ENCODE assay signal across 13 mouse cellular contexts in the genomic region with DNA sequence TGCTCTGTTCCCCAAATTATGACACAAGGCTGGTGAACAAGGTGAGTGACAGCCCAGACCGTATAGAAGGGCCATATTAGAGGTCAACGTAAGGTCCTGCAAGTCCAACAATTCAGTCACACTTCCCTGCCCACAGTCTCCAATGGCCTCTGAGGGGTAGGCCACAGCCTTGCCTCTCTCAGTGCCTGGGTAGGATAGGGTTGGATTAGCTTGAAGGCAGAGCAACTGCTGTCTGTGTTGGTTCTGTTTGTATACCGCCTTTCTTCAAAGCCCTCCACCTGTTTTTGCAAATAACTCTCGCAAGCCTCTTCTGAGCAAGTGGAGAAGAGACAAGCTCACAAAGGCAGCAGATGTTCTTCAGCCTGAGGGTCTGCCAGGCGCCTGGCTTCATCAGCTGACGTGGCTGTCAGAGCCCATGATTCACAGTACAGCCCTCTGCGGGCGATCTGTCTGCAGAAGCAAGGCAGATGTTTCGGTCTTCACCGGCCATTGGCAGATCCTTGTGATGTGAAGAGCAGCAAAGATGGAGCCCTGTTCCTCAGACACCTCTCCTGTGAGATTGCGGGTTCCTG.
A peak's percentile ranks its signal among the peaks of the same experiment; 100 is the strongest.
DNase-seq lines count a peak whose midpoint lies in the region; ATAC-seq and TF ChIP-seq lines count a peak whose summit lies in the region.
"Had no signal": no experiment of that assay in that cellular context is flagged by ENCODE, and none has a peak within 500 bp of the region (broad histone marks: within the 10 kb centered on the region; RNA-seq: fewer than 3 reads in every experiment).

No protein-coding gene starts in this region.

- no peak for DNase-seq in heart, adult 11 months
- DNase-seq in brain, adult 2 months (ENCODE audit: low read depth, low spot score): peak; percentile 62
- DNase-seq in forebrain, postnatal 0 days: peak; percentile 40
- peak; percentile 21 for DNase-seq in neural tube, embryonic 11.5 days (ENCODE audit: low spot score)
- DNase-seq in ovary, postnatal 10 days (ENCODE audit: low spot score): no peak
- DNase-seq in right cerebral cortex, postnatal 14 days: no peak
- DNase-seq in lung, postnatal 10 days: no peak
- DNase-seq: cerebellum, postnatal 25 days; kidney, adult 11 months; right cerebral cortex, postnatal 25 days had no signal

- H3K27ac ChIP-seq in heart, embryonic 13.5 days (replicated peaks): peak overlapping the region; percentile 54
- H3K27ac ChIP-seq in forebrain, postnatal 0 days (ENCODE audit: low read depth, low read length): no peak overlapping the region
- H3K27ac ChIP-seq in neural tube, embryonic 11.5 days (ENCODE audit: low read depth, low read length): no peak overlapping the region; the same call in 1 of the 2 replicates
- H3K27ac ChIP-seq: liver, embryonic 15.5 days had no signal

- H3K4me2 ChIP-seq in heart, embryonic 13.5 days: no peak overlapping the region
- H3K4me2 ChIP-seq in forebrain, postnatal 0 days (ENCODE audit: low read depth): no peak overlapping the region
- no peak overlapping the region for H3K4me2 ChIP-seq in neural tube, embryonic 11.5 days (ENCODE audit: low read depth)
- H3K4me2 ChIP-seq: liver, embryonic 15.5 days had no signal

- WGBS in heart, embryonic 13.5 days: 66% methylated on average over 11 of the region's 11 CpGs
- 67% methylated on average over 11 of the region's 11 CpGs for WGBS in forebrain, postnatal 0 days
- 49% methylated on average over 11 of the region's 11 CpGs for WGBS in neural tube, embryonic 11.5 days

- no peaks in the 10 kb centered on the region for H3K27me3 ChIP-seq in heart, embryonic 13.5 days (replicated peaks)
- no peaks in the 10 kb centered on the region for H3K27me3 ChIP-seq in forebrain, postnatal 0 days (ENCODE audit: insufficient read depth, low read length)
- H3K27me3 ChIP-seq in neural tube, embryonic 11.5 days (ENCODE audit: control insufficient read depth, insufficient read depth, low read length): no peaks in the 10 kb centered on the region
- H3K27me3 ChIP-seq: CH12.LX; liver, embryonic 15.5 days had no signal

- TF ChIP-seq CTCF in forebrain, postnatal 0 days (IDR thresholded peaks at IDR 0.05; ENCODE audit: low read depth): no peak

- ATAC-seq in heart, embryonic 13.5 days (ENCODE audit: extremely low read depth, insufficient number of reproducible peaks, low FRiP score, low TSS enrichment): no peak
- peak; percentile 76 for ATAC-seq in forebrain, postnatal 0 days
- ATAC-seq in neural tube, embryonic 11.5 days (ENCODE audit: insufficient read depth, low FRiP score, low TSS enrichment): no peak

- no peaks in the 10 kb centered on the region for H3K9me3 ChIP-seq in heart, embryonic 13.5 days
- H3K9me3 ChIP-seq in forebrain, postnatal 0 days (ENCODE audit: low read length): 0 out of 2 replicates have a peak, but pooled peaks cover 5% of the 10 kb centered on the region
- no peaks in the 10 kb centered on the region for H3K9me3 ChIP-seq in neural tube, embryonic 11.5 days (ENCODE audit: control insufficient read depth, low read length)
- H3K9me3 ChIP-seq: liver, embryonic 15.5 days had no signal

- no peak overlapping the region for H3K4me3 ChIP-seq in heart, embryonic 13.5 days
- H3K4me3 ChIP-seq in forebrain, postnatal 0 days (ENCODE audit: low read depth, low read length): no peak overlapping the region
- no peak overlapping the region for H3K4me3 ChIP-seq in neural tube, embryonic 11.5 days (ENCODE audit: low read depth, low read length)
- H3K4me3 ChIP-seq: liver, embryonic 15.5 days had no signal

- peaks cover 42% of the 10 kb centered on the region for H3K4me1 ChIP-seq in heart, embryonic 13.5 days
- H3K4me1 ChIP-seq in forebrain, postnatal 0 days (ENCODE audit: insufficient read depth): no peaks in the 10 kb centered on the region
- no peaks in the 10 kb centered on the region; the same call in 1 of the 2 replicates for H3K4me1 ChIP-seq in neural tube, embryonic 11.5 days (ENCODE audit: control insufficient read depth, insufficient read depth, low read length)
- H3K4me1 ChIP-seq: liver, embryonic 15.5 days had no signal

- H3K9ac ChIP-seq in heart, embryonic 13.5 days: no peak overlapping the region
- no peak overlapping the region for H3K9ac ChIP-seq in forebrain, postnatal 0 days
- no peak overlapping the region for H3K9ac ChIP-seq in neural tube, embryonic 11.5 days (ENCODE audit: low read length)
- H3K9ac ChIP-seq: liver, embryonic 15.5 days had no signal

- H3K36me3 ChIP-seq in heart, embryonic 13.5 days: no peaks in the 10 kb centered on the region
- H3K36me3 ChIP-seq in forebrain, postnatal 0 days (ENCODE audit: insufficient read depth): no peaks in the 10 kb centered on the region
- H3K36me3 ChIP-seq in neural tube, embryonic 11.5 days (ENCODE audit: control insufficient read depth, insufficient read depth, low read length): no peaks in the 10 kb centered on the region
- H3K36me3 ChIP-seq: liver, embryonic 15.5 days had no signal

Comparison
In these comparisons a context has a peak if more than half of its experiments do, and no peak if none do; other contexts are left out.
1. DNase-seq: peak in brain, adult 2 months (single experiment), forebrain, postnatal 0 days (single experiment) and neural tube, embryonic 11.5 days (single experiment); none in heart, adult 11 months (single experiment), ovary, postnatal 10 days (single experiment), right cerebral cortex, postnatal 14 days (single experiment) and lung, postnatal 10 days (single experiment).